Mouse (Mus musculus) C2C12 (cell line): ENCODE data around the gene Arhgap17. TPM values are rescaled to one million over a fixed set of nuclear protein-coding genes. Genes with fewer than 3 reads are reported as not detected.

Source experiments
- H3K27me3 ChIP-seq: one replicate; pipeline ENCODE4 v1.6.1; 2011; ENCODE audit not compliant: control insufficient read depth, insufficient read depth, insufficient read length
- H3K36me3 ChIP-seq: one replicate; pipeline ENCODE4 v1.6.1; 2011; ENCODE audit not compliant: control insufficient read depth, insufficient read depth
- H3K4me3 ChIP-seq: one replicate; pipeline ENCODE4 v1.5.1; 2011; ENCODE audit warnings: mild to moderate bottlenecking, control low read depth; ENCODE audit not compliant: poor library complexity, insufficient read depth, severe bottlenecking
- H3K79me2 ChIP-seq: one replicate; pipeline ENCODE4 v1.6.1; 2011; ENCODE audit not compliant: control insufficient read depth, insufficient read depth
- H3K79me3 ChIP-seq: one replicate; pipeline ENCODE4 v1.6.1; 2011; ENCODE audit warnings: low read depth, control low read depth
- H3ac ChIP-seq: one replicate; pipeline ENCODE3; 2011; ENCODE audit warnings: low read depth; ENCODE audit not compliant: control insufficient read depth, insufficient read length
- CEBPB ChIP-seq: IDR thresholded peaks from one replicate; pipeline ENCODE4 v1.6.1; 2011; ENCODE audit warnings: low read depth, mild to moderate bottlenecking, control low read depth, moderate library complexity
- CTCF ChIP-seq: IDR thresholded peaks from one replicate; pipeline ENCODE4 v1.5.1; 2011; ENCODE audit not compliant: control insufficient read depth, insufficient read depth, insufficient read length
- FOSL1 ChIP-seq: IDR thresholded peaks from one replicate; pipeline ENCODE4 v1.8.0; 2011; ENCODE audit warnings: mild to moderate bottlenecking, low read length; ENCODE audit not compliant: poor library complexity, insufficient read depth, severe bottlenecking
- MAX ChIP-seq: IDR thresholded peaks from one replicate; pipeline ENCODE4 v1.6.1; 2011; ENCODE audit warnings: mild to moderate bottlenecking, control low read depth
- MYOD1 ChIP-seq: IDR thresholded peaks from one replicate; pipeline ENCODE4 v1.6.1; 2011; ENCODE audit warnings: low read depth; ENCODE audit not compliant: control insufficient read depth, insufficient read length
- MYOG ChIP-seq: IDR thresholded peaks from one replicate; pipeline ENCODE4 v1.6.1; 2011; ENCODE audit not compliant: control insufficient read depth, insufficient read length; ENCODE audit errors: extremely low read depth
- USF1 ChIP-seq: IDR thresholded peaks from one replicate; pipeline ENCODE4 v1.6.1; 2011; ENCODE audit warnings: low read depth, mild to moderate bottlenecking, control low read depth, moderate library complexity
- polyA plus RNA-seq: library from polyadenylated mRNA; unstranded; fragments of >200 nt; fragmentation: generic; extraction: Trizol; gene quantifications from one replicate; pipeline ENCODE4 v1.2.1, GENCODE M21; 2012; ENCODE audit warnings: missing spikeins

Arhgap17 gene
- polyA plus RNA-seq, 1 experiment: 17.3 TPM

DNA sequence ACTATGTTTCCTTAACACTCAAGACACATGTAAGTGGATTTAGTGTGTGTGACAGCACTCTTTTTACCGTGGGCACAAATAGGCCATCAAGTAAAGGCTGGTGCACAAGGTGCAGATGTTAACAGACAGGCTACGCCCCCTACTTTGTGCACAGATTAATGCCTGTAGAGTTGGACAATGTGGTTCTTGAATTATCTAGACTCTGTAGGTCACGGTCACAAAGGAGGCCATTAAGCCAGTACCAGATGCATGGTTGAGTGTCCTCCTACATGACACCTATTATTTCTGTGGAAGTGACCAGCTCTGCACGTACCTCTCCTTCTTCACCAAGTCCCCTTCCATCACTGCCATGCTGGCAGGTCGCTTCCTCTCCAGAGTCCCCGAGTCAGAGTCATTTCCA is 73.6 kb downstream of the Arhgap17 start:
- Histone ChIP-seq H3ac (no peak overlapping the region), H3K4me3 (no peak overlapping the region), H3K27me3 (no peaks in the 10 kb centered on the region), H3K36me3 (peaks cover 22% of the 10 kb centered on the region), H3K79me2 (no peaks in the 10 kb centered on the region), H3K79me3 (no peaks in the 10 kb centered on the region)
- TF ChIP-seq CEBPB (no peak), USF1 (no peak), MYOD1 (no peak), CTCF (no peak), MAX (no peak), MYOG (no peak), FOSL1 (no peak)

DNA sequence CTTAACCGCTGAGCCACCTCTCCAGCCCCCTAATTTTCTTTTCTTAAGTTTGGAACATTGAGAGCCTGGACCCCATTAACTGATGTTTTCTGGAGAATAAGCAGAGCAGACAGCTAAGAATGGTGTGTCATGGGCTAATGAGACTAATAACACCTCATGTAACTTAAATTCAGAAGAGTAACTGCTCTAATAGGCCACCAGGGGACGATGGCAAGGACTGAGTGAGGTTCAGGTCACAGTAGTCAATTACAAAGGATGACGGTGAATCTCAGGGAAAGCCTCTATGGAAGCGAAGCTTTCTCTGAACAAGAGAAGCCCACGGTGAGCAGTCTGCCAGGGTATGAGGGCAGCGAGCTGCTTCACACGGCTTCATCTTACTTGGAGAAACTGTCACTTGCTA is 74.3 kb downstream of the Arhgap17 start:
- Histone ChIP-seq H3ac (no peak overlapping the region), H3K36me3 (peaks cover 22% of the 10 kb centered on the region), H3K4me3 (no peak overlapping the region), H3K79me3 (no peaks in the 10 kb centered on the region), H3K79me2 (no peaks in the 10 kb centered on the region), H3K27me3 (no peaks in the 10 kb centered on the region)
- no peak for TF ChIP-seq CTCF
- TF ChIP-seq MYOD1: no peak
- no peak for TF ChIP-seq FOSL1
- no peak for TF ChIP-seq MAX
- TF ChIP-seq USF1: no peak
- no peak for TF ChIP-seq MYOG
- no peak for TF ChIP-seq CEBPB

DNA sequence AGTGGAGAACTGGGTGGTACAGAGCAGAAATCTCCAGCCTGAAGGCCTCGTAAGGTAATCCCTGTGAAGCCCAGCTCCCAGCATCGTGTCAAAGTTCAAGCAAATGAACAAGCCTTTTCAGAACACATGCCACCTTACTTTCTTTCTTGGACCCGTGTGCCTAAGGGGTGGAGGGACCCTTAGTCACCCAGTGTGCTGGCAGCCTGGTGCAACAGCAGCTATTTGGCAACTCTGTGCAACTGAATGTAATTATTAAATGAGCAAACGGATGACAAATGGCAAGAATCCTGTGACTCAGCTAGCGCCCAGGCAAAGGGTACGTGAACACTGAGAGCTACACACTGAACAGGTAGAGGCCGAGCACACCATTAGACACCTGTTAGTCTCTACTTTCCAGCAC is 75.8 kb downstream of the Arhgap17 start:
- no peaks in the 10 kb centered on the region for H3K27me3 ChIP-seq
- H3K4me3 ChIP-seq: no peak overlapping the region
- no peaks in the 10 kb centered on the region for H3K79me2 ChIP-seq
- peaks cover 25% of the 10 kb centered on the region for H3K36me3 ChIP-seq
- no peak for TF ChIP-seq CTCF
- no peak for TF ChIP-seq MYOD1
- no peak for TF ChIP-seq FOSL1
- TF ChIP-seq MAX: no peak
- TF ChIP-seq USF1: no peak
- no peak for TF ChIP-seq MYOG
- TF ChIP-seq CEBPB: no peak
- H3ac ChIP-seq: no peak overlapping the region
- no peaks in the 10 kb centered on the region for H3K79me3 ChIP-seq

DNA sequence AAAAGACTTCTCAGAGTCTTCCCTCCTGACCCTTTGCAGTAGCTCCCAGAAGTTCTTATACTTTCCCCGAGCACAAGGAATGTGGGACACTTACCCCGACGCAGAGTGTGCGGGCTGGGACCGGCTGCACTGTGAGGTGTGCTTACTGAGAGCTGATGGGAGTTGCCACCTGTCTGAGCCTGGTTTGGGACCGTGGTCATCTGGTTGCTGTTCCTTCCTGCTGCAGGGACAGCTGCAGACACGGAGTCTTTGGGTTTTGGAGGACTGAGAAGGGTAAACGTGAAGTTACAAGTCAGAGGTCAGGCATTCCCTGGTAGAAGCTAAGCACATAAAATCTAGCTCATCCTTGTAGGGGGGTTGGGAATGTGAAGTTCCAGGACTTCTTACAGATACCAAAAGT is 77.8 kb downstream of the Arhgap17 start:
- TF ChIP-seq CEBPB (no peak), CTCF (no peak)
- no peak overlapping the region for H3ac ChIP-seq
- H3K36me3 ChIP-seq: peaks cover 20% of the 10 kb centered on the region
- H3K79me2 ChIP-seq: no peaks in the 10 kb centered on the region
- no peak overlapping the region for H3K4me3 ChIP-seq
- no peaks in the 10 kb centered on the region for H3K79me3 ChIP-seq
- H3K27me3 ChIP-seq: no peaks in the 10 kb centered on the region

DNA sequence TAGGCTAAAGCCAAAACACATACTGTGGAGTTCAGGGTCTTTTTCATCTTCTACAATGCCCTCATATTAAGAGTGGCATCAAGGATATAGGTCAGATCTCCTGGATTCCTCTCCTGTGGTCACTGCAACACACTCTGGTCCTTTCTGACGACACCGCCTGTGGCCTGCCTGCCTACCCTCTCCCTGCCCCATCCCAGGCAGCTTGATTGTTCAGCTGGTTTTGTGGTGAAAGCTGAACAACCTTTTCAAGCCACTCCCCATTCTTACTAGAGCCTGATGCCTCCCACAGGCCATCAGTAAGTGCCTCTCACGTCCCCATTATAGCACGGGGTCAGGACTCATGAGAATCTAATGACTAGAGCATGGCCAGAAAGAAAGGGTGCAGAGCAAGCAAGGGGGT is 80.5 kb downstream of the Arhgap17 start:
- Histone ChIP-seq H3K79me2 (no peaks in the 10 kb centered on the region), H3K27me3 (no peaks in the 10 kb centered on the region), H3K4me3 (no peak overlapping the region), H3K36me3 (peaks cover 25% of the 10 kb centered on the region), H3ac (no peak overlapping the region), H3K79me3 (no peaks in the 10 kb centered on the region)
- TF ChIP-seq MAX (no peak), CTCF (no peak), MYOD1 (no peak), FOSL1 (no peak), CEBPB (no peak), MYOG (no peak), USF1 (no peak)

DNA sequence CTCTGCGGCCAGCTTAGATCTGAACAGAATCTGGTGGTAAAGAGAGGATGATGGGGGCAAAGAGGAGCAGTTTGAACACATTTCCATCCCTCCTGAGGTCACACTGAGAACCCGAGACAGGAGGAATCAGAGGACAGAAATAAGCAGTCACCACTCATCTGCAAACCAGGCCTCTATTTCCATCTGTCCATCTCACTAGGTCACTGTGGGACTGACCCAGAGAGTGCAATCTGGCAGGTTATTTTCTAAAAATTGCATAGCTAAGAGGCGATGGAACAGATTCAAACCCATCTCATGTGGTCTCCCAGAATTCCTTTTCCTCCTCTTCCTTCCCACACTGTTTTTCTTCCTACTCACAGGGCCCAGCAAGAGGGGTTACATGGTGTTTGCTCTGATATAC is 81.8 kb downstream of the Arhgap17 start:
- no peaks in the 10 kb centered on the region for H3K79me2 ChIP-seq
- H3K27me3 ChIP-seq: no peaks in the 10 kb centered on the region
- H3K4me3 ChIP-seq: no peak overlapping the region
- no peak overlapping the region for H3ac ChIP-seq
- TF ChIP-seq MYOG (no peak), USF1 (no peak), CEBPB (no peak), CTCF (no peak), MYOD1 (no peak), MAX (no peak), FOSL1 (no peak)
- no peaks in the 10 kb centered on the region for H3K79me3 ChIP-seq
- H3K36me3 ChIP-seq: peaks cover 23% of the 10 kb centered on the region

DNA sequence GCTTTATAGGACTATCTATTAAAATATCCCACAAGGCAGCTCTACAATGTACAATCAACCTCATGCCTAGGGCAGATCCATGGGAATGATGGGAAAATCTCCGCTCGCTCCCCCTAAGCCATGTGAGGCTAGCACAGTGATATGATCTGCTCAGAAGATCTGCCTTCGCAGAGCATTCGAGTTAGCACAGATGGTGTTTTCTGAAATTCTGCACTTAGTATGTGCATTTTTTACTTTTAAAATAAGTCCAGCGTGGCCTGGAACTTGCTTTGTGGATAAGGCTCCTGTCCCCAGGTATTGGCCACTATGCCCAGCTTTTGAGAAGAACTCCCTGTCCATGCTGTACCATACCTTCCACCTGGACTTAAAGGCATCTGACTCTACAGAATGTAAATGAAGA is 83.8 kb downstream of the Arhgap17 start:
- no peak for TF ChIP-seq CEBPB
- no peak for TF ChIP-seq MYOD1
- no peak for TF ChIP-seq MAX
- no peak for TF ChIP-seq MYOG
- TF ChIP-seq USF1: no peak
- TF ChIP-seq CTCF: no peak
- no peak for TF ChIP-seq FOSL1
- no peak overlapping the region for H3K4me3 ChIP-seq
- H3K36me3 ChIP-seq: peaks cover 8% of the 10 kb centered on the region
- H3K79me2 ChIP-seq: no peaks in the 10 kb centered on the region
- no peak overlapping the region for H3ac ChIP-seq
- no peaks in the 10 kb centered on the region for H3K27me3 ChIP-seq
- no peaks in the 10 kb centered on the region for H3K79me3 ChIP-seq
